Mouse (Mus musculus): ENCODE results near the gene Ctsj. TPM values are rescaled to one million over a fixed set of nuclear protein-coding genes. Genes with fewer than 3 reads are reported as not detected.

Gene Ctsj
- not detected in 2 replicates for polyA plus RNA-seq (2021; fragmentation: Nextera tagmentation)
- long read RNA-seq, experiment 1, result 0 reads
- long read RNA-seq, experiment 2, result 0 reads

GRCm38 (mm10) chr13:61005859-61006258 lies at the start of gene Ctsj:
TSS of gene Ctsj (minus strand) at chr13:61005959.

GRCm38 (mm10) chr13:61040531-61040930 lies 34.8 kb upstream of the Ctsj start, which contains the start of gene Ctsq:
TSS of gene Ctsq (minus strand) at chr13:61040631.

Other genes starting within 250 kb of the Ctsj start
- not detected in 2 replicates for gene BC051665, start 219.6 kb downstream of the Ctsj start, polyA plus RNA-seq (2021; fragmentation: Nextera tagmentation)
- gene Ctsll3, start 203.1 kb downstream of the Ctsj start, polyA plus RNA-seq (2021; fragmentation: Nextera tagmentation), result not detected in 2 replicates
- not detected in 2 replicates for gene 4930486L24Rik, start 141.5 kb downstream of the Ctsj start, polyA plus RNA-seq (2021; fragmentation: Nextera tagmentation)
- 0.15 and 0.24 TPM in 2 replicates for gene Gm49392, start 109.1 kb downstream of the Ctsj start, polyA plus RNA-seq (2021; fragmentation: Nextera tagmentation)
- gene Ctla2b, start 108.5 kb downstream of the Ctsj start, polyA plus RNA-seq (2021; fragmentation: Nextera tagmentation), result 0.77 and 0.85 TPM in 2 replicates
- gene Tpbpb, start 101.1 kb downstream of the Ctsj start, polyA plus RNA-seq (2021; fragmentation: Nextera tagmentation), result not detected in 2 replicates
- not detected in 2 replicates for gene Gm49393, start 70.4 kb downstream of the Ctsj start, polyA plus RNA-seq (2021; fragmentation: Nextera tagmentation)
- 0.55 and 0.75 TPM in 2 replicates for gene Gm49391, start 69.4 kb downstream of the Ctsj start, polyA plus RNA-seq (2021; fragmentation: Nextera tagmentation)
- gene Ctla2a, start 69.3 kb downstream of the Ctsj start, polyA plus RNA-seq (2021; fragmentation: Nextera tagmentation), result 12.4 and 14.9 TPM in 2 replicates
- gene Tpbpa, start 64.0 kb downstream of the Ctsj start, polyA plus RNA-seq (2021; fragmentation: Nextera tagmentation), result not detected in 2 replicates
- not detected in 2 replicates for gene Ctsq, start 34.7 kb upstream of the Ctsj start, polyA plus RNA-seq (2021; fragmentation: Nextera tagmentation)
- gene Ctsr, start 158.3 kb upstream of the Ctsj start, polyA plus RNA-seq (2021; fragmentation: Nextera tagmentation), result not detected in 2 replicates
- not detected in 2 replicates for gene Cts6, start 197.5 kb upstream of the Ctsj start, polyA plus RNA-seq (2021; fragmentation: Nextera tagmentation)
- gene Cts8, start 249.4 kb upstream of the Ctsj start, polyA plus RNA-seq (2021; fragmentation: Nextera tagmentation), result not detected in 2 replicates

Data from left cerebral cortex, adult 6 months (tissue).